In the genomic region with DNA sequence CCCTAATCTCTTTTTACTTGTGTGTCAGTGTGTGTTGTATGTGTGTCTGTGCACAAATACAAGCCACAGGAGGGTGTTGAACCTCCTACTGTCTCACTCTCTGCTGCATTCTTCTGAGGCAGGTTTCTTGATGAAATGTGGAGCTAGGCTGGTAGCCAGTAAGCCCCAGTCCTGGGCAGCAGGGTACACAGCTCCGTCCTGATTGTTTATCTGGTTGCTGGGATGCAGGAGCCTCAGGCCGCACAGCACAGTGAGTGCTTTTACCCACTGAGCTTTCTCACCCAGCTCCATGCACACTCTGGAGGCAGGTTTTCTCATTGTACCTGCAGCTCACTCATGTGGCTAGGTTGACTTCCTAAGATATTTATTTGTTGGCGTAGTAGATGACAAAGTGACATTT, we compare ENCODE assay signal across 17 mouse cellular contexts.
"Had no signal": no experiment of that assay in that cellular context is flagged by ENCODE, and none has a peak within 500 bp of the region (broad histone marks: within the 10 kb centered on the region; RNA-seq: fewer than 3 reads in every experiment).

No protein-coding gene starts in this region.

- H3K27ac ChIP-seq: liver, embryonic 15.5 days; lung, embryonic 15.5 days; macrophage; midbrain, embryonic 12.5 days; neural tube, embryonic 12.5 days; stomach, embryonic 15.5 days; stomach, postnatal 0 days had no signal

- H3K4me1 ChIP-seq: liver, embryonic 15.5 days; lung, embryonic 15.5 days; midbrain, embryonic 12.5 days; neural tube, embryonic 12.5 days; stomach, embryonic 15.5 days had no signal

- H3K27me3 ChIP-seq: liver, embryonic 15.5 days; lung, embryonic 15.5 days; megakaryocyte, embryonic 14.5 days; midbrain, embryonic 12.5 days; neural tube, embryonic 12.5 days; stomach, embryonic 15.5 days had no signal

- H3K4me2 ChIP-seq: liver, embryonic 15.5 days; lung, embryonic 15.5 days; midbrain, embryonic 12.5 days; neural tube, embryonic 12.5 days; stomach, embryonic 15.5 days had no signal

- ATAC-seq: liver, postnatal 0 days; lung, postnatal 0 days had no signal

- H3K9ac ChIP-seq: liver, embryonic 15.5 days; liver, postnatal 0 days; lung, embryonic 15.5 days; midbrain, embryonic 12.5 days; neural tube, embryonic 12.5 days; stomach, embryonic 15.5 days had no signal

- H3K9me3 ChIP-seq: liver, embryonic 15.5 days; lung, embryonic 15.5 days; megakaryocyte, embryonic 14.5 days; midbrain, embryonic 12.5 days; neural tube, embryonic 12.5 days; stomach, embryonic 15.5 days had no signal

- DNase-seq: liver, postnatal 0 days; lung, adult 2 months; lung, postnatal 14 days; lung, postnatal 36 days; right cerebral cortex, postnatal 14 days; thymus, adult 2 months; thymus, postnatal 25 days; thymus, postnatal 4 days had no signal

- H3K4me3 ChIP-seq: liver, embryonic 15.5 days; lung, embryonic 15.5 days; megakaryocyte, embryonic 14.5 days; midbrain, embryonic 12.5 days; neural tube, embryonic 12.5 days; stomach, embryonic 15.5 days had no signal
